Mouse (Mus musculus) left cerebral cortex, adult 9 months (tissue): Measurements from ENCODE around the gene Hist2h3c2.
"Not testable (repeated sequence)": the region's sequence is repeated elsewhere in the genome, so short reads cannot be mapped to it uniquely, and the experiment has no call there.

ENCODE experiments used
- DNase-seq, 2 experiments: peaks; one replicate each; pipeline ENCODE4 v3.0.0; 2022; ENCODE audit warnings: low spot score in 2 of 2

Gene Hist2h3c2

GRCm38 (mm10) chr3:96238954-96239793 lies at the start of gene Hist2h3c2:
TSS of gene Hist2h3c2 (minus strand) at chr3:96239127.
- DNase-seq = not testable (repeated sequence)

GRCm38 (mm10) chr3:96287334-96287733 lies 48.4 kb upstream of the Hist2h3c2 start:
- not testable (repeated sequence) for DNase-seq

- peak in 1 of 2 experiments; percentile 60 for DNase-seq
These were observed 45.5 kb upstream of the Hist2h3c2 start for GRCm38 (mm10) chr3:96284457-96284856.

GRCm38 (mm10) chr3:96280660-96281059 lies 41.7 kb upstream of the Hist2h3c2 start:
- DNase-seq = no peak

GRCm38 (mm10) chr3:96277800-96278624 lies 39.1 kb upstream of the Hist2h3c2 start:
- peak; percentile 90 to 93 for DNase-seq

GRCm38 (mm10) chr3:96277428-96277799 lies 38.5 kb upstream of the Hist2h3c2 start:
- peak in 1 of 2 experiments; percentile 61 for DNase-seq

- no peak for DNase-seq
These were observed 34.9 kb upstream of the Hist2h3c2 start for GRCm38 (mm10) chr3:96273591-96274465.

GRCm38 (mm10) chr3:96269511-96270474 lies 30.9 kb upstream of the Hist2h3c2 start, which contains the start of gene Hist2h2bb:
TSS of gene Hist2h2bb (plus strand) at chr3:96269752.
- DNase-seq = peak; percentile 95 to 97

- peak in 1 of 2 experiments; percentile 42 for DNase-seq
These were observed 29.9 kb upstream of the Hist2h3c2 start for GRCm38 (mm10) chr3:96268776-96269378.

GRCm38 (mm10) chr3:96268051-96268775 lies 29.3 kb upstream of the Hist2h3c2 start, which contains the start of gene Hist2h3b:
TSS of gene Hist2h3b (plus strand) at chr3:96268654.
- DNase-seq = peak in 1 of 2 experiments; percentile 85

GRCm38 (mm10) chr3:96267541-96267940 lies 28.6 kb upstream of the Hist2h3c2 start:
- DNase-seq = no peak

GRCm38 (mm10) chr3:96266132-96266710 lies 27.3 kb upstream of the Hist2h3c2 start:
- no peak for DNase-seq

GRCm38 (mm10) chr3:96264404-96264949 lies 25.6 kb upstream of the Hist2h3c2 start:
- no peak for DNase-seq

- DNase-seq = no peak
These were observed 24.9 kb upstream of the Hist2h3c2 start for GRCm38 (mm10) chr3:96263558-96264403.

- peak; percentile 96 to 99 for DNase-seq
These were observed 24.1 kb upstream of the Hist2h3c2 start, which contains the start of gene Hist2h4 for GRCm38 (mm10) chr3:96262979-96263550. TSS of gene Hist2h4 (minus strand) at chr3:96263311.

- DNase-seq = peak in 1 of 2 experiments; percentile 90
These were observed 23.4 kb upstream of the Hist2h3c2 start for GRCm38 (mm10) chr3:96262216-96262875.
